Mouse (Mus musculus): ENCODE measurements at regions not wholly inside any gene's neighbourhood (a gene's known extent, or its start where the extent isn't known, plus 50 kb on each side); places are given as distances from the start of the nearest gene placed in this dataset.

DNA sequence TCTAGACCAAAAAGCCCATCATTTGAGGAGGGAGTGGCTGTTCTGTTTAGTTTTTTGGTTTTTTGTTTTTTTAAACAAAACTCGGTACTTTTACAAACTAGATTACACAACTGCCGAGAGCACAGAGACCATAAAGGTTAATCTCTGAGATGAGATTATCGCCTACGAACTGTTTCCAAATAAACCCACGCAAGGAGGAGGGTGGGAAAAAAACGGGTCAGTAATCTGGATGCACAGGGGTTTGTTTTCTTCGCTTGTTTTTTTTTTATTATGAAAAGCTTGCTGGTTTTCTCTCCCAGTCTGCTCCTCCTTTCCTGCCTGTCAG is 316.9 kb downstream of the Parp8 start:
- 3% methylated on average over 7 of the region's 7 CpGs for WGBS

DNA sequence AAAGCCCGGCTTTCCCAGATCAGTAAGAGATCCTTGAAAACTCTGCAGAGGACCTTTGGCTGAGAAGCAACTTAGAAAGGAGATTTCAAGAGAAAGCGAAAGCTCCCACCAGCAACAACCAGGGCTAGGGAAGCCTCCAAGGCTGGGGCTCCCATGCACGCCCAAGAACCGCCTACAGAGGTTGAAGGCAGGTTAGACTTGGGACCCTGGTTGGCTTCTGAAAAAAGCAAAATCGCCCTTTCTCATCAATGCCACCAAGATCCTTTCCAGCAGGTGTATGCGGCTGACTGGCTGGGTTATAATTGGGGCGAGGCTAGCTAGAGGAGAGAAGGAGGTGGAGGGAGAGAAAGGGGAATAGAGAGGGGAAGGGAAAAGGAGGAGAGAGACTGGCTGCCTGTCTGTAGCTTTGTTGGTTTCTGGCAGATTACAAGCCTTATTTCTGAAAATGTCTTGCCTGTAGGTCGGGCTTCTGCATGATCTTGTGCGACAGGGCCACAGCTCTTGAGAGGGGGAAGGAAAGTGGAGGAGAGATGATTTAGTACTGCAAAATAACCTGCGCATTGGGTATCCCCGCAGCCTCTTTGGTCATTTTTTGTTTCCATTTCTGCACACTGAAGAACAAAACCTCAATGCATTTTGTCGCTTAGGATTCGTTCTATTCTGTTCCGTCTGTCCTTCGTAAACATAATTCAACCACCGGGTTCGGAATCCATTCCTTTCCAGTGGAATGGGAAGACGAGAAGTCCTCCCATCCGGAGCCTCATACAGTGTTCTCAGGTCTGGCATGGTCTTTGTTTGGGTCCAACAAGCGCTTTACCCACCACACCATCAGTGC is 317.5 kb downstream of the Parp8 start:
- 11% methylated on average over 20 of the region's 20 CpGs for WGBS
- peaks cover 23% of the 10 kb centered on the region for H3K4me1 ChIP-seq (replicated peaks)

More for the DNA sequence above, 316.9 kb downstream of the Parp8 start:
- H3K4me2 ChIP-seq: peak overlapping the region; percentile 44
- peaks cover 23% of the 10 kb centered on the region for H3K4me1 ChIP-seq (replicated peaks)
- no peak overlapping the region for H3K9ac ChIP-seq
- H3K4me3 ChIP-seq: peak overlapping the region; percentile 26
- ATAC-seq (replicated peaks; ENCODE audit: insufficient number of reproducible peaks, insufficient read depth, low FRiP score, low read depth): no peak
- H3K9me3 ChIP-seq (replicated peaks): no peaks in the 10 kb centered on the region
- H3K27me3 ChIP-seq: peaks cover 83% of the 10 kb centered on the region
- H3K27ac ChIP-seq: no peak overlapping the region
- H3K36me3 ChIP-seq: no peaks in the 10 kb centered on the region

DNA sequence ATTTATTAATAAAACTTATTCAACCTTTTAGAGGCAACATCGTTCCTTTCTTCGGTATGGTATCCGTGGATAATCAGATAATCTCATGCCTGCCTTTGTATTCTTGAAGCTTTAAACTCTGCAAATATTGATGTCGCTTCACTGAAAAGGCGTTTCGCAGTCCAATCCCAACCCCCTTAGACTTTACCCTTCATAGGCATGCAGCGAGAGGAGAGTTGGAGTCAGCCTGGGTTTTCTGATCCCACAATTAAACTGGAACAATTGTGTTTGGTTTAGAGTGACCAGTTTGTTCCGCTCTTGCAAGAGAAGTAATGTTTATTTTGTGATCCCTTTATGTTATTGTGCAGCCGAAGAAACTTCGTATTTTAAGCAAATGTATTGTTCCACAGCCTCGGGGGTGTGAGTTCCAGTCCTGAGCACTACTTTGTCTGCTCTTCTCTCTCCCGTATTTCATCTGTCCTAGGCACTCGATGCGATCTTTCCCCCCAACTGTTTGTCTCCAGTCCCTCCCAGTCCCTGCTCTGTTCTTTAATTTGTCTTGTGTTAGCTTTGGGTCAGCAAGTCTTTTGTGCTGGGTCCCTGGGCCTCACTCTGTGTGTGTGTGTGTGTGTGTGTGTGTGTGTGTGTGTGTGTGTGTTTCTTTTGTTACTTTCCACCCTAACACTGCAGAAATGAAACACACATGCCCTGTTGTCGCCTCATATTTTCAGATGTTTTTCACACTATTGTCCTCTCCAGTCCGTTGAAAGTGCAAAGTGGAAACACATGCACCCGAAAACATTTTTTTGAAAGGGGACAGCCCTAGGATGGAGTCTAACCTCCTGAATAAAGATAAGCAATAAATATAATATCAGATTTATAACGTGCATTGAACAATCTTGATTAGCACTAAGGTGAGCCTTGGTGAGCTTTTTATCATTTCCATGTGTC is 318.7 kb downstream of the Parp8 start:
- no peaks in the 10 kb centered on the region for H3K9me3 ChIP-seq (replicated peaks)
- no peak for ATAC-seq (replicated peaks; ENCODE audit: insufficient number of reproducible peaks, insufficient read depth, low FRiP score, low read depth)
- H3K27me3 ChIP-seq: peaks cover 74% of the 10 kb centered on the region
- 20% methylated on average over 18 of the region's 18 CpGs for WGBS
- H3K9ac ChIP-seq: no peak overlapping the region
- H3K27ac ChIP-seq: no peak overlapping the region
- H3K4me1 ChIP-seq (replicated peaks): peaks cover 17% of the 10 kb centered on the region
- H3K4me3 ChIP-seq: no peak overlapping the region
- no peak overlapping the region for H3K4me2 ChIP-seq
- H3K36me3 ChIP-seq: no peaks in the 10 kb centered on the region

More for the DNA sequence above, 317.5 kb downstream of the Parp8 start:
- no peak for ATAC-seq (replicated peaks; ENCODE audit: insufficient number of reproducible peaks, insufficient read depth, low FRiP score, low read depth)
- Histone ChIP-seq H3K36me3 (no peaks in the 10 kb centered on the region), H3K27me3 (peaks cover 82% of the 10 kb centered on the region), H3K27ac (no peak overlapping the region), H3K9ac (no peak overlapping the region), H3K4me3 (peak overlapping the region; percentile 26), H3K4me2 (peak overlapping the region; percentile 44), H3K9me3 (replicated peaks) (no peaks in the 10 kb centered on the region)

DNA sequence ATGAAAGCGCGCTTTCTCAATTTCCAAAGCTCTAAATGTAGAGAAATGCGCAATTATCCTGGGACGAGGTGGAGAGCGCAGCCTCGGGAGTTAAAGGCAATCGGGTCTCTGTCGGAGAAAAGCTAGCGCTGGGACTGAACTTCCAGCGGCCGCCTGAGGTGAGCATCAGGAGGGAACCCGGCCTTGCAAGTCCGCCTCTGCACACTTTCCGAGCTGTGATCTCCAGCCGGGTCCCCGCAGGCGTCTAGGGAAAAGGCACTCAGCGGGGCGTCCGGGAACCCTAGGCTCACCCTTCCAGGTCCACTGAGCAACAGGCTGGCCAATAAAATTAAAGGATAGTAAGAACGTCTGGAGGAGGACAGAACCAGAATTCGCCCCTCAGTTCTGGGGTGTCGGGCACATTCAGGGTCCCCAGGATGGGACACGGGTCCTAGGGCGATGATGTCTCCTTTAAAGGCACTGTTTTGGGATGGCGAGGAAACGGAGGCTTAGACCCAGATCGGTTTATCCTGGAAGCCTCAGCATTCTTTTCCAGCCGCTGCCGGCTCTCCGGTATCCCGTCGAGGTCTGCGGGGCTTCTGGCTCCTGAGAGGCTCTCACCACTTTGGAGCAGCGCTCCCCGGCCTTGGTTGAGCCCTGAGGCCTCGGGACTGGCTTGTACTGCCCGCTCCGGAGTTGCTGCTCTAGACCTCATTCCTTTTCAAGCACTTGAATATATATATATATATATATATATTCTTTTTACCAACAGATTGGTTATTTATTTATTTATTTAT is 319.5 kb downstream of the Parp8 start:
- no peaks in the 10 kb centered on the region for H3K9me3 ChIP-seq (replicated peaks)
- H3K4me3 ChIP-seq: peak overlapping the region; percentile 42
- peaks cover 68% of the 10 kb centered on the region for H3K27me3 ChIP-seq
- H3K9ac ChIP-seq: peak overlapping the region; percentile 28; the same call in 1 of the 2 replicates
- peaks cover 12% of the 10 kb centered on the region for H3K4me1 ChIP-seq (replicated peaks)
- H3K27ac ChIP-seq: no peak overlapping the region
- H3K36me3 ChIP-seq: no peaks in the 10 kb centered on the region
- 1% methylated on average over 39 of the region's 39 CpGs for WGBS
- ATAC-seq (replicated peaks; ENCODE audit: insufficient number of reproducible peaks, insufficient read depth, low FRiP score, low read depth): no peak
- peak overlapping the region; percentile 69 for H3K4me2 ChIP-seq

DNA sequence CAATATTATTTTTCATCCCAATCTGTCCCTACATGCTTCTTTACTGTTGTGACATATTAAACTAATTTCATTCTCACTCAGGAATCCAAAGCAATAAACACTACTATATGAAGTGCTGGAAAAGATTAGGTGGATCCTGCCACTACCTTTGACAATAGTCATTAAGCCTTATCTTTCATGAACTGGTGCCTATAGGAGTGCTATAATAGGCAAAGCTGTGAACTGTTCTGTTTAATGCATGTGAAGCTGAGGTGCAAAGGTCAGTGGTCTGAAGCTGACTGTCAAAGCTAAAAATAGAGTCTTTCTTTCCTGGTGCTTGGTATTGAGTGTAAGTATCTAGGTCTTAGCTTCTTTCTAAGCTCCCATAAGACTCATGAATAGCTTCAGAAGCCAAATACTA is 336.6 kb downstream of the Parp8 start:
- H3K27ac ChIP-seq: no peak overlapping the region
- 0 out of 2 replicates have a peak, but pooled peaks cover 2% of the 10 kb centered on the region for H3K4me1 ChIP-seq (replicated peaks)
- no peaks in the 10 kb centered on the region for H3K36me3 ChIP-seq
- no peaks in the 10 kb centered on the region for H3K9me3 ChIP-seq (replicated peaks)
- no peaks in the 10 kb centered on the region for H3K27me3 ChIP-seq
- no peak overlapping the region for H3K4me3 ChIP-seq
- ATAC-seq (replicated peaks; ENCODE audit: insufficient number of reproducible peaks, insufficient read depth, low FRiP score, low read depth): no peak
- H3K9ac ChIP-seq: no peak overlapping the region
- H3K4me2 ChIP-seq: no peak overlapping the region

All from heart, embryonic 15.5 days (tissue).